Mouse (Mus musculus) neural tube, embryonic 11.5 days (tissue): ENCODE results near the gene 0610030E20Rik. TPM values are rescaled to one million over a fixed set of nuclear protein-coding genes. Genes with fewer than 3 reads are reported as not detected.

Source experiments
- ATAC-seq: fragments of 200-750 bp; cut with Nextera tagmentation; 2 replicates; pipeline ENCODE4 v1.8.0; 2017; ENCODE audit warnings: moderate number of reproducible peaks, mild to moderate bottlenecking, moderate TSS enrichment, moderate library complexity; ENCODE audit not compliant: insufficient read depth, low FRiP score, low TSS enrichment
- DNase-seq: peaks from one replicate; pipeline ENCODE4 v3.0.0-alpha.2; 2015; ENCODE audit warnings: low spot score
- H3K27ac ChIP-seq: fragments of 300-500 bp; sonication (generic); 2 replicates; pipeline ENCODE4 v1.5.1; 2014; ENCODE audit warnings: low read depth, mild to moderate bottlenecking, low read length
- H3K27me3 ChIP-seq: fragments of 300-500 bp; sonication (generic); 2 replicates; pipeline ENCODE4 v1.6.1; 2014; ENCODE audit warnings: mild to moderate bottlenecking, low read length, mixed read lengths; ENCODE audit not compliant: control insufficient read depth, insufficient read depth
- H3K36me3 ChIP-seq: fragments of 300-500 bp; sonication (generic); 2 replicates; pipeline ENCODE4 v1.6.1; 2014; ENCODE audit warnings: mild to moderate bottlenecking, low read length, moderate library complexity, mixed read lengths; ENCODE audit not compliant: control insufficient read depth, insufficient read depth
- H3K4me1 ChIP-seq: fragments of 300-500 bp; sonication (generic); 2 replicates; pipeline ENCODE4 v1.6.1; 2014; ENCODE audit warnings: low read length, mixed read lengths; ENCODE audit not compliant: control insufficient read depth, insufficient read depth
- H3K4me2 ChIP-seq: fragments of 300-500 bp; sonication (generic); 2 replicates; pipeline ENCODE4 v1.6.1; 2014; ENCODE audit warnings: low read depth, mild to moderate bottlenecking, moderate library complexity
- H3K4me3 ChIP-seq: fragments of 300-500 bp; sonication (generic); 2 replicates; pipeline ENCODE4 v1.5.1; 2014; ENCODE audit warnings: low read depth, low read length
- H3K9ac ChIP-seq: fragments of 300-500 bp; sonication (generic); 2 replicates; pipeline ENCODE4 v1.6.1; 2014; ENCODE audit warnings: mild to moderate bottlenecking, low read length
- H3K9me3 ChIP-seq: fragments of 300-500 bp; sonication (generic); 2 replicates; pipeline ENCODE4 v1.6.1; 2016; ENCODE audit warnings: low read length; ENCODE audit not compliant: control insufficient read depth
- WGBS: fragments of 180-500 bp; shearing (Covaris S2); extraction: QIAGEN DNeasy Blood & Tissue Kit; methylation state at CpG from one replicate; pipeline ENCODE4 v1.1.7; 2014; 5-methylcytosine and 5-hydroxymethylcytosine counted together
- polyA plus RNA-seq: library from polyadenylated mRNA; unstranded; fragments of >200 nt; fragmentation: Nextera tagmentation; extraction: Ambion mirVana; gene quantifications from 2 replicates; pipeline ENCODE4 v1.2.1, GENCODE M21; 2014

Gene 0610030E20Rik
- polyA plus RNA-seq, 1 experiment from 2014 or later: 17.4 TPM

GRCm38 (mm10) chr6:72344396-72345073 is 2.6 kb upstream of the 0610030E20Rik start:
- Histone ChIP-seq H3K9ac (peak overlapping the region; percentile 81), H3K27me3 (no peaks in the 10 kb centered on the region), H3K27ac (0 out of 2 replicates have a peak overlapping the region, but pooled peaks have one; percentile 30), H3K4me3 (peak overlapping the region; percentile 82), H3K36me3 (no peaks in the 10 kb centered on the region), H3K9me3 (no peaks in the 10 kb centered on the region), H3K4me1 (peaks cover 14% of the 10 kb centered on the region), H3K4me2 (peak overlapping the region; percentile 83)
- WGBS: under 1% methylated on average over 42 of the region's 42 CpGs
- no peak; the same call in 1 of the 2 replicates for ATAC-seq
- no peak for DNase-seq

GRCm38 (mm10) chr6:72345074-72345567 is 2.0 kb upstream of the 0610030E20Rik start, which contains the start of gene Usp39:
Gene Usp39, minus strand, starts transcription at chr6:72345184.
- WGBS: 1% methylated on average over 30 of the region's 30 CpGs
- Histone ChIP-seq H3K27me3 (no peaks in the 10 kb centered on the region), H3K9ac (peak within 1 kb of the TSS; percentile 81), H3K36me3 (no peaks in the 10 kb centered on the region), H3K9me3 (no peaks in the 10 kb centered on the region), H3K4me3 (peak within 1 kb of the TSS; percentile 82), H3K27ac (0 out of 2 replicates have a peak within 1 kb of the TSS, but pooled peaks have one; percentile 30), H3K4me1 (peaks cover 14% of the 10 kb centered on the region), H3K4me2 (peak within 1 kb of the TSS; percentile 83)
- ATAC-seq (peak; percentile 82), DNase-seq (peak; percentile 94)

GRCm38 (mm10) chr6:72345633-72346032 is 1.5 kb upstream of the 0610030E20Rik start:
- Histone ChIP-seq H3K4me1 (peaks cover 14% of the 10 kb centered on the region), H3K9me3 (no peaks in the 10 kb centered on the region), H3K4me2 (peak overlapping the region; percentile 83), H3K27me3 (no peaks in the 10 kb centered on the region), H3K27ac (no peak overlapping the region), H3K4me3 (no peak overlapping the region; the same call in 1 of the 2 replicates), H3K36me3 (no peaks in the 10 kb centered on the region), H3K9ac (no peak overlapping the region)
- peak; percentile 7; the same call in 1 of the 2 replicates for ATAC-seq
- 59% methylated on average over 6 of the region's 6 CpGs for WGBS
- DNase-seq: no peak

GRCm38 (mm10) chr6:72346261-72346660 is 856 bp upstream of the 0610030E20Rik start:
- no peak for ATAC-seq
- Histone ChIP-seq H3K4me3 (no peak overlapping the region), H3K4me2 (no peak overlapping the region)

GRCm38 (mm10) chr6:72348411-72348810 is 1.3 kb downstream of the 0610030E20Rik start:
- H3K27ac ChIP-seq: no peak overlapping the region
- H3K4me2 ChIP-seq: peak overlapping the region; percentile 52; the same call in 1 of the 2 replicates
- 85% methylated on average over 10 of the region's 10 CpGs for WGBS
- DNase-seq (no peak), ATAC-seq (no peak)
- peaks cover 14% of the 10 kb centered on the region for H3K4me1 ChIP-seq
- H3K4me3 ChIP-seq: 0 out of 2 replicates have a peak overlapping the region, but pooled peaks have one; percentile 88
- H3K36me3 ChIP-seq: no peaks in the 10 kb centered on the region
- no peak overlapping the region; the same call in 1 of the 2 replicates for H3K9ac ChIP-seq
- H3K9me3 ChIP-seq: no peaks in the 10 kb centered on the region
- no peaks in the 10 kb centered on the region for H3K27me3 ChIP-seq

More at GRCm38 (mm10) chr6:72346261-72346660, 856 bp upstream of the 0610030E20Rik start:
- Histone ChIP-seq H3K9ac (no peak overlapping the region), H3K27ac (no peak overlapping the region), H3K36me3 (no peaks in the 10 kb centered on the region), H3K4me1 (peaks cover 14% of the 10 kb centered on the region), H3K27me3 (no peaks in the 10 kb centered on the region), H3K9me3 (no peaks in the 10 kb centered on the region)
- 87% methylated on average over 4 of the region's 4 CpGs for WGBS
- DNase-seq: no peak

GRCm38 (mm10) chr6:72350214-72350613 is 3.1 kb downstream of the 0610030E20Rik start:
- no peaks in the 10 kb centered on the region for H3K9me3 ChIP-seq
- no peaks in the 10 kb centered on the region for H3K27me3 ChIP-seq
- WGBS: 86% methylated on average over 2 of the region's 2 CpGs
- ATAC-seq: no peak
- H3K27ac ChIP-seq: no peak overlapping the region
- no peak overlapping the region for H3K4me2 ChIP-seq
- no peak overlapping the region for H3K4me3 ChIP-seq
- H3K36me3 ChIP-seq: no peaks in the 10 kb centered on the region
- H3K9ac ChIP-seq: no peak overlapping the region
- peaks cover 12% of the 10 kb centered on the region for H3K4me1 ChIP-seq
- no peak for DNase-seq

- WGBS: 80% methylated on average over 5 of the region's 5 CpGs
- DNase-seq: no peak
- no peaks in the 10 kb centered on the region for H3K27me3 ChIP-seq
Observed at GRCm38 (mm10) chr6:72352636-72353405, 5.7 kb downstream of the 0610030E20Rik start.

GRCm38 (mm10) chr6:72354025-72354424 is 6.9 kb downstream of the 0610030E20Rik start:
- H3K4me3 ChIP-seq: no peak overlapping the region
- 79% methylated on average over 1 of the region's 1 CpGs for WGBS
- no peaks in the 10 kb centered on the region for H3K27me3 ChIP-seq

More at GRCm38 (mm10) chr6:72352636-72353405, 5.7 kb downstream of the 0610030E20Rik start:
- no peak overlapping the region for H3K4me3 ChIP-seq
- H3K36me3 ChIP-seq: no peaks in the 10 kb centered on the region
- no peak overlapping the region for H3K9ac ChIP-seq
- peaks cover 12% of the 10 kb centered on the region for H3K4me1 ChIP-seq
- H3K9me3 ChIP-seq: no peaks in the 10 kb centered on the region
- no peak overlapping the region for H3K4me2 ChIP-seq
- H3K27ac ChIP-seq: no peak overlapping the region
- no peak for ATAC-seq

More at GRCm38 (mm10) chr6:72354025-72354424, 6.9 kb downstream of the 0610030E20Rik start:
- H3K27ac ChIP-seq: no peak overlapping the region
- peaks cover 2% of the 10 kb centered on the region; the same call in 1 of the 2 replicates for H3K36me3 ChIP-seq
- no peak for ATAC-seq
- no peak for DNase-seq
- no peak overlapping the region for H3K4me2 ChIP-seq
- peaks cover 6% of the 10 kb centered on the region; the same call in 1 of the 2 replicates for H3K4me1 ChIP-seq
- no peaks in the 10 kb centered on the region for H3K9me3 ChIP-seq
- no peak overlapping the region for H3K9ac ChIP-seq
